Mouse (Mus musculus): Measurements from ENCODE around the gene Fbln1.

DNA sequence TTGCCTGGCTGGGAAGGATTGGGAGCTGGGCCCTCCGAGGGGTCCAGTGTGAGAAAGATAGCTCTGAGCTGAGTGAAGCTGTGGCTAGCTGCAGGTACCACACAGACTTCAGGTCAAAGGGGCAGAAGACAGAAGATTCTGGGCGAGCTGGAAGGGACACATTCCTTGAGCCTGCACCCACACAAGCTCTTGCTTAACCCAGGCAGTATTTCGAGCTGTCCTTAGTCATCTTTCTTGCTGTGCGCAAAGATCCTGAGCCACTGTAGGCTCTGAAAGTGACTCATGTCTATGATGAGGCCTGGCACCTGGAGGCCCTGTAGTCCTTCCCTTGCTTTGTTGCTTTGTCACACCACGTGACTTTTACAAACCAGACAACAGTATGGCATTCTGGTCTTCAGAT, 76.3 kb downstream of the Fbln1 start:
- TF ChIP-seq CTCF (IDR thresholded peaks at IDR 0.05; ENCODE audit: insufficient read depth, low read depth, low read length) (no peak), POLR2A (IDR thresholded peaks at IDR 0.05; ENCODE audit: insufficient read depth, low read depth, low read length) (no peak)

All from olfactory bulb, adult 2 months (tissue).